Mouse (Mus musculus) macrophage (primary cell): ENCODE results near the gene Ugcg. TPM values are rescaled to one million over a fixed set of nuclear protein-coding genes. Genes with fewer than 3 reads are reported as not detected.

Source experiments
- H3K27ac ChIP-seq: fragments of 350-480 bp; formaldehyde crosslinking; 2 replicates; pipeline ENCODE4 v1.9.0; 2021
- H3K36me3 ChIP-seq: fragments of 350-480 bp; formaldehyde crosslinking; 2 replicates; pipeline ENCODE4 v1.9.0; 2021; ENCODE audit errors: inconsistent target
- H3K4me3 ChIP-seq: fragments of 350-480 bp; formaldehyde crosslinking; 2 replicates; pipeline ENCODE4 v1.9.0; 2021; ENCODE audit errors: inconsistent target
- H3K79me2 ChIP-seq: fragments of 350-480 bp; formaldehyde crosslinking; 2 replicates; pipeline ENCODE4 v1.9.0; 2021; ENCODE audit errors: inconsistent target
- WGBS: methylation state at CpG from one replicate; pipeline ENCODE4 v1.1.7; 2026; ENCODE audit warnings: inconsistent platforms; ENCODE audit not compliant: missing documents; 5-methylcytosine and 5-hydroxymethylcytosine counted together
- polyA plus RNA-seq: library from polyadenylated mRNA; stranded (reverse); fragments of 250-400 nt; gene quantifications from 3 replicates; pipeline ENCODE4 v1.2.4, GENCODE M21; 2018; ENCODE audit warnings: inconsistent platforms

Ugcg gene
- polyA plus RNA-seq, 1 experiment from 2014 or later: 16.7 TPM

DNA sequence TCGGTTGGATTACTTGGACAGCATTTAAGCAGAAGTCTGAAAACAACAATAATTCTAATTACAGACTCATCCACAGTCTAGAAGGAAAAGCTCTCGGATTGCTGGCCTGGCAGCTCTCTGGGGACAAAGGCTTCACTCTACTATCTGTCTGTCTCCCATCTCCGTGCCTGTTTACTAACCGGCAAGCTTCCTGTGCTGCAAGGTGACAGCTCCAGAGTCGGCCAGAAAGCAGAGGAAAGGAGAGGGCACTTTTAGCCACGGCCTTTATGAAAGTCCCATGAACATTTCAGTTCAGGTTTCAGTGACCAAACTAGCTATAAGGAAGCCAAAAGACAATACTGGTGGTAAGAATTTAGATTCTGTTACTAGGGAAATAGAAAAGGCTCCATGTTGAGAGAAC lies 13.1 kb upstream of the Ugcg start:
- no peak overlapping the region for H3K27ac ChIP-seq
- WGBS: 86% methylated on average over 6 of the region's 6 CpGs
- H3K4me3 ChIP-seq: no peak overlapping the region
- H3K36me3 ChIP-seq: no peaks in the 10 kb centered on the region
- H3K79me2 ChIP-seq: no peaks in the 10 kb centered on the region

DNA sequence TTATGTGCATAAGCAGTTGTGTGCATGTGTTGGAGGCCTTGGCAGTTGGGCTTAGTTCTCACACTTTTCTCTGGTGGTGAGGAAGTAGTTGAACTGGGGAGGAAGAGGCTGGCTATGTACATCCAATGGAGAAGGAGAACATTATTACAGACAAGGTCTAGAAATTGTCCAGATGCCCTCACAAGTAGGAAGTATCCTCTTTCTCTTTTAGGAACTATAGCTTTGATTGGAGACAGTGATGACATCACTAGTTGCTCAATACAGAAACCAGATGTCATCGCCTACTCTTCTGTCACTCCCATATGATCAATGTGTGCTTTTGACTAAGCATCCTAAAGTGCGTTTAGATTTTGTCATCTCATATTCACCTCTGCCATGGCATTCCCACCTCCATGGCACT lies 11.5 kb upstream of the Ugcg start:
- Histone ChIP-seq H3K36me3 (no peaks in the 10 kb centered on the region), H3K79me2 (no peaks in the 10 kb centered on the region), H3K4me3 (no peak overlapping the region), H3K27ac (peak overlapping the region; percentile 48)
- WGBS: 42% methylated on average over 2 of the region's 2 CpGs

DNA sequence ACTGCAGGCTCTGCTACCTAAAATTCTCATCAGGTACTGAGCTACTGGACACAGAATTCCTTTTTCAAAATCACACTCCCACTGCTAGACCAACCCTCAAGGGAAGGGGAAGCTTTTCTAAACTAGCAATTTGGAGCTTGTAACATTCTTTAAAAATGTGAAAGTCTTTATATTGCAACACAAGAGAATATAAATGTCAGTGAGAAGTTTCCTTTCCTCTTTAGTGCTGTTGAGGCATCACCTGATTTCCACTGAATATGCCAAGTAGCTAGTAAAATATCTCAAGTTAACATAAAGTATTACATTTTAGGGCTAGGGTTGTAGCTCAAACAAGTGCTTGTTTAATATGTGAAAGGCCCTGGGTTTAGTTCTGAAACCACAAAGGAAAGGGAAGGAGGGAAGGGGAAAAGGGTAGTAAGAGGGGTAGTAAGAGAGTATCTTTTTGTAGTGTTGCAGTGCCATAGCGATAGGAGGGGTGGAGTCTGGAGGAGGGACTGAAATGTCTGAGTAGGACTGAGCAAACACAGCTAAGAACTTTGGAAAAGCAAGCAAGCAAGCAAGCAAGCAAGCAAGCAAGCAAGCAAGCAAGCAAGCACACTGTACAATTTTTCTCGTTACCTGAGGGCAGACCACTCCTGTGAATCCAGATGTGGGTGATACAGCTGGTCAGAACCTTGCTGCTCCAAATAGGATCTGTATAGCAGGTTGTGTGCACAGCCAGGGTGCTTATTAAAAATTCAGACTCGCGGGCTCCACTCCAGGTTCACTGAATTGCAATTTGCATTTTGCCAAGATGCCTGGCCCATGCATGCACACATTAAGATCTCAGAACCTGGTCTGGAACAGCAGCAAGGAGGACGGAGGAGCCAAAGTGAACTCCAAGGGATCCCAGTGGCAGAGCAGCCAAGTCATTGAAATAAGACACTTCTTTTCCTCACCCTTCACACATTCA lies 7.5 kb upstream of the Ugcg start:
- Histone ChIP-seq H3K4me3 (no peak overlapping the region), H3K27ac (peak overlapping the region; percentile 34), H3K79me2 (no peaks in the 10 kb centered on the region), H3K36me3 (no peaks in the 10 kb centered on the region)
- WGBS: 58% methylated on average over 5 of the region's 5 CpGs

DNA sequence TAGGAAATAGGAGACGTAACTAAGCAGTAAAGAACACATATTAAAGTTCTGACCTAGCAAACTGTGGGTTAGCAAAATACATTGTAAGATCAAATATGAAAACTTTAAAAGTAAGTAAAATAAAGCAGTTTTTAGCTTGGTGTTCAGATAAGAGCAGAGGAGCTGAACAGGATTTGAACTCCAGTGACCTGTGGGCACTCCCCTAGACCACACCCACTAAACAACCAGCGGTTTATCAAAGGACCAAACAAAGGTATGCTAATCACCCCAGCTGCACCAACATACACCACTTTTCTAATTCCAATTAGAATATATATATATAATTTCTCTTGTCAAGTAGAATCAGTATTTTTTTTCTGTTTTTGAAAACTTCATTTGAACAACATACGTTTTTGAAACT lies 3.4 kb upstream of the Ugcg start:
- Histone ChIP-seq H3K79me2 (peaks cover 12% of the 10 kb centered on the region), H3K4me3 (no peak overlapping the region), H3K27ac (no peak overlapping the region), H3K36me3 (no peaks in the 10 kb centered on the region)
- 100% methylated on average over 3 of the region's 3 CpGs for WGBS

- Histone ChIP-seq H3K27ac (no peak overlapping the region), H3K36me3 (no peaks in the 10 kb centered on the region), H3K79me2 (peaks cover 28% of the 10 kb centered on the region), H3K4me3 (no peak overlapping the region)
- 29% methylated on average over 3 of the region's 3 CpGs for WGBS
Observed at GRCm38 (mm10) chr4:59187289-59187688, 1.8 kb upstream of the Ugcg start.

- H3K27ac ChIP-seq: peak overlapping the region; percentile 66
- WGBS: 0% methylated on average over 4 of the region's 4 CpGs
- H3K79me2 ChIP-seq: peaks cover 39% of the 10 kb centered on the region
- no peaks in the 10 kb centered on the region for H3K36me3 ChIP-seq
- peak overlapping the region; percentile 49 for H3K4me3 ChIP-seq
Observed at GRCm38 (mm10) chr4:59188474-59188801, 619 bp upstream of the Ugcg start.

DNA sequence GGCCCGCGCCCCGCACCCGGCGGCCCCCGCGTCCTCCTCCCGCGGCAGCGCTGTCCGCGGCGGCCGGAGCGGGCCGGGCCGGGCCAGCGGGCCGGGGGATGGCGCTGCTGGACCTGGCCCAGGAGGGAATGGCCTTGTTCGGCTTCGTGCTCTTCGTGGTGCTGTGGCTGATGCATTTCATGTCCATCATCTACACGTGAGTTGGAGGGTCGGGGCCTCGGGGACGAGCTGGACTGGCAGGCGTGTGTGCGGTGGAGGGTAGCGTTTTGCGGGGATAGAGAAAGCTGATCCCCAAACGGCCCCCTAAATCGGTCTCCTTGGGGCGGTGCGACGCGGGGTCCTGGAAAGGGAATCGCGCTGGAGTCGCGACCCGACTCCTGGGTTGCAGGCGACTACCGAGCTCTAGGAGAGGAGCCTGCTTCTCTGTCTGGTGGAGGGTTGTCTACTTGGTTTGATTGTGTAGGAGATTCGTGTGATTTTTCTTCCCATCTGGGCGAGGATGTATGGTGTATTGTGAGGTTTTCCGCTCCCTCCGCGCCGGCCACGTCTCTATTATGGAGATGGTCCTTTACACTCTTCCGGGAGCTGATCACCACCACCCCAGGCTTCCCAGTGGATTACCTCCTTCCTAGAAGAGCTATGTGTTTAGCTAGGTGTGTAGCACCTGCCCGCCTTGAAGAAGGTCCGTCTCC lies 635 bp downstream of the Ugcg start:
- Histone ChIP-seq H3K27ac (peak overlapping the region; percentile 42), H3K4me3 (peak overlapping the region; percentile 90), H3K36me3 (no peaks in the 10 kb centered on the region), H3K79me2 (peaks cover 52% of the 10 kb centered on the region)
- WGBS: 0% methylated on average over 36 of the region's 54 CpGs

- H3K79me2 ChIP-seq: peaks cover 63% of the 10 kb centered on the region
- WGBS: 3% methylated on average over 7 of the region's 7 CpGs
- H3K4me3 ChIP-seq: peak overlapping the region; percentile 90
- no peak overlapping the region for H3K27ac ChIP-seq
- no peaks in the 10 kb centered on the region for H3K36me3 ChIP-seq
Observed at GRCm38 (mm10) chr4:59190650-59191424, 1.8 kb downstream of the Ugcg start.

- Histone ChIP-seq H3K36me3 (no peaks in the 10 kb centered on the region), H3K27ac (no peak overlapping the region), H3K79me2 (peaks cover 100% of the 10 kb centered on the region), H3K4me3 (no peak overlapping the region)
- WGBS: 79% methylated on average over 11 of the region's 13 CpGs
Observed at GRCm38 (mm10) chr4:59194731-59195496, 5.9 kb downstream of the Ugcg start.

- H3K36me3 ChIP-seq: no peaks in the 10 kb centered on the region
- no peak overlapping the region for H3K4me3 ChIP-seq
- peaks cover 100% of the 10 kb centered on the region for H3K79me2 ChIP-seq
- WGBS: 83% methylated on average over 12 of the region's 12 CpGs
- no peak overlapping the region for H3K27ac ChIP-seq
Observed at GRCm38 (mm10) chr4:59196346-59197077, 7.5 kb downstream of the Ugcg start.

- H3K36me3 ChIP-seq: no peaks in the 10 kb centered on the region
- H3K79me2 ChIP-seq: peaks cover 100% of the 10 kb centered on the region
- H3K27ac ChIP-seq: no peak overlapping the region
- H3K4me3 ChIP-seq: no peak overlapping the region
- WGBS: 70% methylated on average over 6 of the region's 6 CpGs
Observed at GRCm38 (mm10) chr4:59197078-59197424, 8.0 kb downstream of the Ugcg start.

DNA sequence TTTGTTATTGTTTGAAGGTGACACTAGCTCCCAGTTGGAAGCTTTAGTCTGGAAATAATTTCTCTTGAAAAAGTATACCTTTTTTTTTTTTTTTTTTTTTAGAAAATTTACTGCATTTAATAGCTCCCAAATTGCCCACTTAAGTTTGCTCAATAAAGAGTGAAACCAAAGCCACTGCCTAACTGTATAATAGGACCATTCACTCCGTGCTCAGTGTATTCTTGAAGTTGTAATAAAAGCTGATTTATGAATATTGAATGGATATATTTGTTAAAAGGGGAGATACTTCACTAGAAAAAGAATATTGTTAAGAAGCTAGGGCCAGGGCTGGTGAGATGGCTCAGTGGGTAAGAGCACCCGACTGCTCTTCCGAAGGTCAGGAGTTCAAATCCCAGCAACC lies 8.4 kb downstream of the Ugcg start:
- Histone ChIP-seq H3K27ac (no peak overlapping the region), H3K36me3 (no peaks in the 10 kb centered on the region), H3K79me2 (peaks cover 100% of the 10 kb centered on the region), H3K4me3 (no peak overlapping the region)
- WGBS: 100% methylated on average over 1 of the region's 3 CpGs

DNA sequence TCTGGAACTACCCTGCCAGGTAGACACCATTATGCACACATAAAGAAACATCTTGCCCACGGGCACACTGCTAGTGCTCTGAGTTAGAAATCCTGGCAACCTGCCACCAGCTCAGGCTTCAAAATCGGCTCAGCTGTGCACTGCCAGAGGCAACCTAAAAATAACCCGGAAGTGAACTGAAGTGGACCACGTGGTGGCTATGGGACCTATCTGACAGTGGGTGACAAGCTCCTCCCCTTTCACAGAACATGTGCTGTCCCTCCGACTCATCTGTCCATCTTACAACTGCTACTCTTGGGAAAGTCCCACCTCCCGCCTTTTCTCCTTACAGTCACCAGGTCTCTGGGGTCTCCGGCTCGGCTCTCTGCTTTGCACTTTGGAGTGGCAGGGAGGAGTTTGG lies 10.3 kb downstream of the Ugcg start:
- Histone ChIP-seq H3K79me2 (peaks cover 100% of the 10 kb centered on the region), H3K36me3 (no peaks in the 10 kb centered on the region), H3K4me3 (no peak overlapping the region), H3K27ac (no peak overlapping the region)
- WGBS: 41% methylated on average over 8 of the region's 8 CpGs

DNA sequence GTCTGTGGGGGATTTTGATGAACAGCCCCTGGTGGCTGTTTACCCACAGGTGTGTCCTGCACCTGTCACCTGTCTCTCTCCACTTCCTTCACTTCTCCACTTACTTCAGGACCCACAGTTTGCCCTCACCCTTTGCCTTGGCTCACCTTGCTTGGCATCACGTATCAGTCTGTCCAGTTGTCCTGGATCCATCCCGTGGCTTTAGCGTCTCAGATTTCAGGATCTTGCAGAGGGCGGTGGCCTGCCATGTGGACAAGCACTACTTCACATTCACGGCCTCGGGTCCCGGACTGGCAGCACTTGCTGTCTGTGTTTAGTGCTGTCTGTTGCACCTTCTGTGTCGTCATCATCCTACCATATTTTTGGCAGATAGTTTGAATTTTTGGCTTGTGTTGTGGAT lies 10.7 kb downstream of the Ugcg start:
- H3K79me2 ChIP-seq: peaks cover 100% of the 10 kb centered on the region
- H3K4me3 ChIP-seq: no peak overlapping the region
- no peak overlapping the region for H3K27ac ChIP-seq
- 96% methylated on average over 8 of the region's 8 CpGs for WGBS
- H3K36me3 ChIP-seq: no peaks in the 10 kb centered on the region
